In the genomic region with DNA sequence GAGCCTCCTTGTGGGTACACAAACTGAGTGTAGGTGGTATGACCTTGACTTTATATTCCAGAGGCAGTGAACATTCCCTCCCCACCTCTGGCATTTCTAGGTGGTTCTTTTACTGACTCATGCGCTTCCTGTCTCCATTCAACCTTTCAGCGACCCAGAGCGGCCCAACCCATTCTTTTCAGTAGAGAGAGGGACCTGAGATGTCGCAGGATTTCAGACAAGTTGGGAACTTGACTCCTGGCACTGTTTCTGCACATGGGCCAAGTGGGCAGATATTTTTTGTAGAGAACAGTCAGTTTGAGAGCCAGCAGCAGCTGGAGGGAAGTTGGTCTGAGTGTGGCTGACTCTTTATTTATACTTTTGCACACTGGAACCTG, we compare ENCODE assay signal across 17 mouse cellular contexts. TPM values are rescaled to one million over a fixed set of nuclear protein-coding genes. Genes with fewer than 3 reads are reported as not detected.
DNase-seq lines count a peak whose midpoint lies in the region; ATAC-seq and TF ChIP-seq lines count a peak whose summit lies in the region.
"Had no signal": no experiment of that assay in that cellular context is flagged by ENCODE, and none has a peak within 500 bp of the region (broad histone marks: within the 10 kb centered on the region; RNA-seq: fewer than 3 reads in every experiment).

No protein-coding gene starts in this region.

- H3K27me3 ChIP-seq in heart, adult 2 months (ENCODE audit: control insufficient read depth, insufficient read depth, low read length) = no peaks in the 10 kb centered on the region
- H3K27me3 ChIP-seq in lung, embryonic 15.5 days = no peaks in the 10 kb centered on the region
- no peaks in the 10 kb centered on the region for H3K27me3 ChIP-seq in heart, embryonic 16.5 days (ENCODE audit: control insufficient read depth, insufficient read depth, low read length)
- H3K27me3 ChIP-seq in stomach, embryonic 16.5 days (ENCODE audit: control insufficient read depth, insufficient read depth, low read length) = no peaks in the 10 kb centered on the region
- H3K27me3 ChIP-seq: embryonic facial prominence, embryonic 13.5 days; neural tube, embryonic 13.5 days had no signal

- TF ChIP-seq POLR2A in heart, adult 2 months (IDR thresholded peaks at IDR 0.05; ENCODE audit: insufficient read depth, low read depth, low read length) = no peak

- H3K4me3 ChIP-seq in heart, adult 2 months = no peak overlapping the region
- no peak overlapping the region for H3K4me3 ChIP-seq in lung, embryonic 15.5 days
- no peak overlapping the region for H3K4me3 ChIP-seq in heart, embryonic 16.5 days (ENCODE audit: low read length)
- H3K4me3 ChIP-seq in stomach, embryonic 16.5 days (replicated peaks; ENCODE audit: low read length) = no peak overlapping the region
- H3K4me3 ChIP-seq: embryonic facial prominence, embryonic 13.5 days; neural tube, embryonic 13.5 days had no signal

- TF ChIP-seq EP300 in heart, adult 2 months (IDR thresholded peaks at IDR 0.05; ENCODE audit: insufficient read depth, low read depth, low read length) = no peak

- intact Hi-C loops in heart, adult 2 months (cut with DNase I) = loop anchor here (2.0 kb wide), 1 partner anchor 74 kb away; no protein-coding TSS in a partner anchor
- intact Hi-C loops in heart, postnatal 25 days (cut with DNase I) = loop anchor here (2.0 to 5.0 kb wide), 2 partner anchors 74 to 138 kb away; no protein-coding TSS in a partner anchor
- intact Hi-C loops in gastrocnemius, postnatal 36 days (cut with DNase I) = loop anchor here (5.0 kb wide), 1 partner anchor 136 kb away; no protein-coding TSS in a partner anchor

- peaks cover 7% of the 10 kb centered on the region for H3K4me1 ChIP-seq in heart, adult 2 months (ENCODE audit: control insufficient read depth, insufficient read depth, low read length)
- peaks cover 52% of the 10 kb centered on the region for H3K4me1 ChIP-seq in lung, embryonic 15.5 days
- H3K4me1 ChIP-seq in heart, embryonic 16.5 days (ENCODE audit: control insufficient read depth, insufficient read depth, low read length) = peaks cover 34% of the 10 kb centered on the region
- H3K4me1 ChIP-seq in stomach, embryonic 16.5 days (ENCODE audit: control insufficient read depth, insufficient read depth, low read length) = peaks cover 27% of the 10 kb centered on the region

- 56% methylated on average over 4 of the region's 4 CpGs for WGBS in heart, adult 2 months
- 21% methylated on average over 4 of the region's 4 CpGs for WGBS in lung, embryonic 15.5 days
- WGBS in heart, embryonic 16.5 days = 47% methylated on average over 4 of the region's 4 CpGs
- 61% methylated on average over 4 of the region's 4 CpGs for WGBS in stomach, embryonic 16.5 days

- H3K9me3 ChIP-seq in lung, embryonic 15.5 days = no peaks in the 10 kb centered on the region
- H3K9me3 ChIP-seq in heart, embryonic 16.5 days (replicated peaks; ENCODE audit: control insufficient read depth, low read length) = no peaks in the 10 kb centered on the region
- H3K9me3 ChIP-seq in stomach, embryonic 16.5 days (replicated peaks; ENCODE audit: control insufficient read depth, low read length) = no peaks in the 10 kb centered on the region
- H3K9me3 ChIP-seq: embryonic facial prominence, embryonic 13.5 days; neural tube, embryonic 13.5 days had no signal

- no peak overlapping the region for H3K4me2 ChIP-seq in lung, embryonic 15.5 days
- H3K4me2 ChIP-seq in heart, embryonic 16.5 days (ENCODE audit: low read depth, low read length) = no peak overlapping the region
- H3K4me2 ChIP-seq in stomach, embryonic 16.5 days (ENCODE audit: low read depth, low read length) = no peak overlapping the region
- H3K4me2 ChIP-seq: embryonic facial prominence, embryonic 13.5 days; neural tube, embryonic 13.5 days had no signal

- peaks cover 2% of the 10 kb centered on the region; the same call in 1 of the 2 replicates for H3K36me3 ChIP-seq in heart, adult 2 months (ENCODE audit: control insufficient read depth, insufficient read depth, low read length)
- H3K36me3 ChIP-seq in lung, embryonic 15.5 days = no peaks in the 10 kb centered on the region
- H3K36me3 ChIP-seq in heart, embryonic 16.5 days (ENCODE audit: control insufficient read depth, insufficient read depth) = no peaks in the 10 kb centered on the region
- H3K36me3 ChIP-seq in stomach, embryonic 16.5 days (ENCODE audit: control insufficient read depth, insufficient read depth, low read length) = no peaks in the 10 kb centered on the region
- H3K36me3 ChIP-seq: embryonic facial prominence, embryonic 13.5 days; neural tube, embryonic 13.5 days had no signal

- H3K9ac ChIP-seq in heart, adult 2 months (ENCODE audit: low read depth, low read length) = no peak overlapping the region
- no peak overlapping the region for H3K9ac ChIP-seq in lung, embryonic 15.5 days
- no peak overlapping the region for H3K9ac ChIP-seq in heart, embryonic 16.5 days (ENCODE audit: low read length)
- no peak overlapping the region for H3K9ac ChIP-seq in stomach, embryonic 16.5 days (ENCODE audit: low read length)
- H3K9ac ChIP-seq: embryonic facial prominence, embryonic 13.5 days; forebrain, postnatal 0 days; neural tube, embryonic 13.5 days had no signal

- peak overlapping the region; percentile 70; the same call in 1 of the 2 replicates for H3K27ac ChIP-seq in heart, adult 2 months
- peak overlapping the region; percentile 93 for H3K27ac ChIP-seq in lung, embryonic 15.5 days
- H3K27ac ChIP-seq in heart, embryonic 16.5 days (ENCODE audit: low read length) = peak overlapping the region; percentile 69
- peak overlapping the region; percentile 64 for H3K27ac ChIP-seq in stomach, embryonic 16.5 days (ENCODE audit: low read length)
- H3K27ac ChIP-seq: embryonic facial prominence, embryonic 13.5 days; neural tube, embryonic 13.5 days had no signal

- DNase-seq in heart, adult 2 months = no peak
- no peak for DNase-seq in heart, postnatal 25 days (ENCODE audit: low spot score)
- no peak for DNase-seq in lung, postnatal 25 days (ENCODE audit: low spot score)
- DNase-seq in gastrocnemius, postnatal 36 days = no peak
- DNase-seq: cerebellum, adult 9-11 months; forebrain, postnatal 0 days; kidney, postnatal 25 days; liver had no signal

- H3K79me2 ChIP-seq in heart, adult 2 months (replicated peaks; ENCODE audit: control insufficient read depth, insufficient read depth, low read length) = no peaks in the 10 kb centered on the region

- ATAC-seq in lung, embryonic 15.5 days (ENCODE audit: borderline replicate concordance, extremely low read depth, low FRiP score, low TSS enrichment) = no peak
- ATAC-seq in heart, embryonic 16.5 days (replicated peaks; ENCODE audit: extremely low read depth, insufficient read depth, low FRiP score) = no peak
- no peak for ATAC-seq in stomach, embryonic 16.5 days (ENCODE audit: insufficient read depth, low FRiP score)
- no peak for ATAC-seq in erythroblast, adult 5-6 weeks (replicated peaks; ENCODE audit: low FRiP score, poor library complexity, severe bottlenecking)
- ATAC-seq: forebrain, postnatal 0 days; midbrain, embryonic 16.5 days had no signal

- TF ChIP-seq CTCF in heart, adult 2 months (IDR thresholded peaks at IDR 0.05) = no peak

RNA-seq across cellular contexts. Expression of a gene that starts 45.5 kb away (rescaled TPM):
- total RNA-seq in heart, adult 2 months (2021) = not detected
- polyA plus RNA-seq in heart, adult 2 months (2012; rRNA removed) = 1.4 TPM in 1 of 2 replicates, not detected in the other
- not detected for total RNA-seq in heart, postnatal 25 days (2021)
- 0.36 and 0.62 TPM in 2 replicates for polyA plus RNA-seq in lung, embryonic 15.5 days (2015; fragmentation: Nextera tagmentation; extraction: Ambion mirVana)
- polyA plus RNA-seq in heart, embryonic 16.5 days (2015; fragmentation: Nextera tagmentation; extraction: Ambion mirVana) = 0.41 TPM in 1 of 2 replicates, not detected in the other
- polyA plus RNA-seq in stomach, embryonic 16.5 days (2015; fragmentation: Nextera tagmentation; extraction: Ambion mirVana) = 0.32 TPM in 1 of 2 replicates, not detected in the other
- total RNA-seq in gastrocnemius, postnatal 36 days (2021) = not detected
- total RNA-seq in erythroblast, adult 5-6 weeks (2015; ENCODE audit: low replicate concordance) = not detected in 2 replicates
- not detected in 2 replicates for total RNA-seq in erythroblast, adult 5-6 weeks (2017; ENCODE audit: low replicate concordance)
- total RNA-seq: forebrain, postnatal 0 days; heart, adult 18-20 months; megakaryocyte progenitor cell, adult 5-6 weeks had no signal
- polyA plus RNA-seq: forebrain, postnatal 0 days; midbrain, embryonic 16.5 days; neural tube, embryonic 13.5 days had no signal
